Mouse (Mus musculus) left cerebral cortex, adult 2 months (tissue): ENCODE results near the gene Spata9. TPM values are rescaled to one million over a fixed set of nuclear protein-coding genes. Genes with fewer than 3 reads are reported as not detected.

Experiments used
- DNase-seq, 2 experiments: peaks; one replicate each; pipeline ENCODE4 v3.0.0; 2021 to 2022; ENCODE audit warnings: low spot score in 2 of 2, mixed read lengths in 1 of 2; ENCODE audit errors: extremely low spot score in 1 of 2
- H3K27ac ChIP-seq: fragments of 200-600 bp; 2 replicates; pipeline ENCODE4 v1.8.1; 2022
- H3K4me3 ChIP-seq: fragments of 200-600 bp; 2 replicates; pipeline ENCODE4 v1.8.1; 2022
- CTCF ChIP-seq: fragments of 200-600 bp; IDR thresholded peaks from 2 replicates; pipeline ENCODE4 v1.8.1; 2022; ENCODE audit warnings: antibody characterized with exemption, mild to moderate bottlenecking, moderate library complexity
- intact Hi-C: fragments of 180-260 bp; cut with DNase I; formaldehyde crosslinking; loops from one replicate; pipeline ENCODE4 v1.15.1; 2025
- total RNA-seq, 2 experiments: library from RNA; stranded (reverse); gene quantifications; 2 replicates each; pipeline ENCODE4 v1.2.3; 2021

Gene Spata9
- total RNA-seq, 2 experiments from 2014 or later = not detected

GRCm38 (mm10) chr13:76003272-76003671, 36.3 kb downstream of the Spata9 start:
- TF ChIP-seq CTCF = no peak
- H3K4me3 ChIP-seq = no peak overlapping the region

GRCm38 (mm10) chr13:76014511-76014910, 47.6 kb downstream of the Spata9 start:
- TF ChIP-seq CTCF = no peak
- no peak for DNase-seq
- Histone ChIP-seq H3K4me3 (no peak overlapping the region), H3K27ac (no peak overlapping the region)
- intact Hi-C loops = loop anchor here (10.0 kb wide), 1 partner anchor 310 kb away; the partner anchor contains the start of gene Ell2

More at GRCm38 (mm10) chr13:76003272-76003671, 36.3 kb downstream of the Spata9 start:
- intact Hi-C loops = no loop called here
- H3K27ac ChIP-seq = no peak overlapping the region
- DNase-seq = no peak

- TF ChIP-seq CTCF = no peak
- no peak for DNase-seq
- intact Hi-C loops = loop anchor here (5.0 to 10.0 kb wide), 2 partner anchors 313 to 1375 kb away; partner anchors contain the start of gene Ell2
- peak overlapping the region; percentile 98 for H3K27ac ChIP-seq
- H3K4me3 ChIP-seq = peak overlapping the region; percentile 81
Observed at GRCm38 (mm10) chr13:76017465-76017864, 50.5 kb downstream of the Spata9 start.

GRCm38 (mm10) chr13:76017974-76018843, 51.3 kb downstream of the Spata9 start, which contains the start of gene Rfesd:
Gene Rfesd (minus strand): TSS chr13:76018719.
- intact Hi-C loops = loop anchor here (1.0 to 10.0 kb wide), 5 partner anchors 38 to 1376 kb away; partner anchors contain the start of genes Ell2, Gpr150 and Rhobtb3

GRCm38 (mm10) chr13:76018844-76019400, 52.0 kb downstream of the Spata9 start:
- TF ChIP-seq CTCF = no peak
- Histone ChIP-seq H3K27ac (peak overlapping the region; percentile 98), H3K4me3 (peak overlapping the region; percentile 81)
- intact Hi-C loops = loop anchor here (1.0 to 10.0 kb wide), 5 partner anchors 37 to 1377 kb away; partner anchors contain the start of genes Ell2, Gpr150 and Rhobtb3
- DNase-seq = no peak

More at GRCm38 (mm10) chr13:76017974-76018843, 51.3 kb downstream of the Spata9 start, which contains the start of gene Rfesd:
- TF ChIP-seq CTCF = no peak; the same call in 1 of the 2 replicates
- peak; percentile 95 to 96 for DNase-seq
- H3K27ac ChIP-seq = peak within 1 kb of the TSS; percentile 98
- peak within 1 kb of the TSS; percentile 81 for H3K4me3 ChIP-seq

GRCm38 (mm10) chr13:76021782-76022181, 54.8 kb downstream of the Spata9 start:
- TF ChIP-seq CTCF = peak; percentile 58
- no peak overlapping the region for H3K27ac ChIP-seq
- no peak for DNase-seq
- intact Hi-C loops = loop anchor here (2.0 to 10.0 kb wide), 4 partner anchors 144 to 1159 kb away; no protein-coding TSS in a partner anchor
- H3K4me3 ChIP-seq = no peak overlapping the region

GRCm38 (mm10) chr13:76024588-76024987, 57.6 kb downstream of the Spata9 start:
- Histone ChIP-seq H3K27ac (no peak overlapping the region), H3K4me3 (no peak overlapping the region)
- intact Hi-C loops = loop anchor here (5.0 to 10.0 kb wide), 3 partner anchors 147 to 1162 kb away; no protein-coding TSS in a partner anchor
- no peak for DNase-seq
- no peak for TF ChIP-seq CTCF

GRCm38 (mm10) chr13:76042455-76042854, 75.5 kb downstream of the Spata9 start:
- no peak for DNase-seq
- no peak overlapping the region for H3K4me3 ChIP-seq
- no peak overlapping the region for H3K27ac ChIP-seq
- intact Hi-C loops = no loop called here
- no peak for TF ChIP-seq CTCF

GRCm38 (mm10) chr13:76044971-76045370, 78.0 kb downstream of the Spata9 start:
- intact Hi-C loops = no loop called here
- TF ChIP-seq CTCF = no peak
- H3K27ac ChIP-seq = no peak overlapping the region
- no peak overlapping the region for H3K4me3 ChIP-seq
- DNase-seq = no peak

Other genes with a start within 250 kb of the Spata9 start
- 10 to 100 TPM; 46.8 to 48.4 TPM for gene Glrx, start 127.3 kb upstream of the Spata9 start, total RNA-seq
- 10 to 100 TPM; 13.6 to 15.3 TPM for gene Rhobtb3, start 23.2 kb upstream of the Spata9 start, total RNA-seq
- 10 to 100 TPM; 18.7 to 19.3 TPM for gene Rfesd, start 51.6 kb downstream of the Spata9 start, total RNA-seq
- 1 to 10 TPM; 3.4 to 4.2 TPM for gene Gpr150, start 89.8 kb downstream of the Spata9 start, total RNA-seq
- gene Arsk, start 131.5 kb downstream of the Spata9 start, total RNA-seq = 1 to 10 TPM; 4.3 to 6.6 TPM
- 10 to 100 TPM; 18.6 to 19.6 TPM for gene Ttc37, start 131.6 kb downstream of the Spata9 start, total RNA-seq